Mouse (Mus musculus): ENCODE measurements around the gene Capn12. TPM values are rescaled to one million over a fixed set of nuclear protein-coding genes. Genes with fewer than 3 reads are reported as not detected.
"Not testable (repeated sequence)": the region's sequence is repeated elsewhere in the genome, so short reads cannot be mapped to it uniquely, and the experiment has no call there.

Gene Capn12
- total RNA-seq, 2 experiments from 2014 or later: 0.09 TPM

- DNase-seq (ENCODE audit: low spot score): no peak
Observed at GRCm38 (mm10) chr7:28877155-28877554, 4.1 kb upstream of the Capn12 start.

- peak; percentile 25 for DNase-seq (ENCODE audit: low spot score)
Observed at GRCm38 (mm10) chr7:28877856-28878255, 3.4 kb upstream of the Capn12 start.

GRCm38 (mm10) chr7:28879606-28880005 lies 1.6 kb upstream of the Capn12 start:
- DNase-seq (ENCODE audit: low spot score): no peak

- DNase-seq (ENCODE audit: low spot score): no peak
Observed at GRCm38 (mm10) chr7:28880554-28880953, 668 bp upstream of the Capn12 start.

GRCm38 (mm10) chr7:28883039-28883438 lies 1.8 kb downstream of the Capn12 start:
- DNase-seq (ENCODE audit: low spot score): no peak

- not testable (repeated sequence) for DNase-seq (ENCODE audit: low spot score)
Observed at GRCm38 (mm10) chr7:28883704-28884103, 2.5 kb downstream of the Capn12 start.

GRCm38 (mm10) chr7:28886486-28886885 lies 5.3 kb downstream of the Capn12 start:
- DNase-seq (ENCODE audit: low spot score): no peak

GRCm38 (mm10) chr7:28888701-28889161 lies 7.5 kb downstream of the Capn12 start:
- DNase-seq (ENCODE audit: low spot score): no peak

GRCm38 (mm10) chr7:28892601-28893000 lies 11.4 kb downstream of the Capn12 start:
- no peak for DNase-seq (ENCODE audit: low spot score)

- DNase-seq (ENCODE audit: low spot score): peak; percentile 60
Observed at GRCm38 (mm10) chr7:28893643-28894265, 12.5 kb downstream of the Capn12 start.

- no peak for DNase-seq (ENCODE audit: low spot score)
Observed at GRCm38 (mm10) chr7:28894942-28895341, 13.7 kb downstream of the Capn12 start.

GRCm38 (mm10) chr7:28897661-28898060 lies 16.4 kb downstream of the Capn12 start:
- no peak for DNase-seq (ENCODE audit: low spot score)

- no peak for DNase-seq (ENCODE audit: low spot score)
Observed at GRCm38 (mm10) chr7:28899972-28900371, 18.8 kb downstream of the Capn12 start.

- peak; percentile 43 for DNase-seq (ENCODE audit: low spot score)
Observed at GRCm38 (mm10) chr7:28901311-28902125, 20.3 kb downstream of the Capn12 start.

- no peak for DNase-seq (ENCODE audit: low spot score)
Observed at GRCm38 (mm10) chr7:28902180-28902579, 21.0 kb downstream of the Capn12 start.

- DNase-seq (ENCODE audit: low spot score): no peak
Observed at GRCm38 (mm10) chr7:28902809-28903208, 21.6 kb downstream of the Capn12 start.

- no peak for DNase-seq (ENCODE audit: low spot score)
Observed at GRCm38 (mm10) chr7:28903778-28904177, 22.6 kb downstream of the Capn12 start.

GRCm38 (mm10) chr7:28907195-28907594 lies 26.0 kb downstream of the Capn12 start:
- no peak for DNase-seq (ENCODE audit: low spot score)

GRCm38 (mm10) chr7:28911632-28912031 lies 30.4 kb downstream of the Capn12 start:
- peak; percentile 45 for DNase-seq (ENCODE audit: low spot score)

- DNase-seq (ENCODE audit: low spot score): no peak
Observed at GRCm38 (mm10) chr7:28913171-28913570, 31.9 kb downstream of the Capn12 start.

- no peak for DNase-seq (ENCODE audit: low spot score)
Observed at GRCm38 (mm10) chr7:28916491-28916890, 35.3 kb downstream of the Capn12 start.

- peak; percentile 73 for DNase-seq (ENCODE audit: low spot score)
Observed at GRCm38 (mm10) chr7:28917503-28918426, 36.5 kb downstream of the Capn12 start.

Data from gastrocnemius, adult 18-20 months (tissue).